Mouse (Mus musculus) B cell, adult 62 days (primary cell): Measurements from ENCODE around the gene Pgf. TPM values are rescaled to one million over a fixed set of nuclear protein-coding genes. Genes with fewer than 3 reads are reported as not detected.

Source experiments
- total RNA-seq: library from RNA; stranded (reverse); gene quantifications from 4 replicates; pipeline ENCODE4 v1.2.4, GENCODE M21; 2023

The Pgf gene
- total RNA-seq, result 0.34 to 1.6 TPM in 2 of 4 replicates, not detected in the others

GRCm38 (mm10) chr12:85177740-85178239, at the start of gene Pgf:
Gene Pgf (minus strand): TSS chr12:85177790.

GRCm38 (mm10) chr12:85219236-85219904, 41.8 kb upstream of the Pgf start, which contains the start of gene Eif2b2:
Gene Eif2b2 (plus strand): TSS chr12:85219481.

GRCm38 (mm10) chr12:85151002-85151774, 26.4 kb downstream of the Pgf start, which contains the start of gene Rps6kl1:
Gene Rps6kl1 (minus strand): TSS chr12:85151264.

Other genes starting within 250 kb of the Pgf start
- 83.7 to 98.8 TPM (median 94.4 TPM) in 4 replicates for gene Fcf1, start 206.9 kb downstream of the Pgf start, total RNA-seq
- 48.2 to 57.0 TPM (median 52.9 TPM) in 4 replicates for gene Arel1, start 206.9 kb downstream of the Pgf start, total RNA-seq
- gene Ylpm1, start 181.5 kb downstream of the Pgf start, total RNA-seq, result 88.3 to 93.3 TPM (median 91.2 TPM) in 4 replicates
- 3.0 to 6.4 TPM (median 4.7 TPM) in 4 replicates for gene Prox2, start 67.0 kb downstream of the Pgf start, total RNA-seq
- gene Dlst, start 67.0 kb downstream of the Pgf start, total RNA-seq, result 229 to 251 TPM (median 243 TPM) in 4 replicates
- gene Rps6kl1, start 26.5 kb downstream of the Pgf start, total RNA-seq, result 1.4 to 2.8 TPM (median 1.8 TPM) in 4 replicates
- 90.5 to 126 TPM (median 107 TPM) in 4 replicates for gene Eif2b2, start 41.7 kb upstream of the Pgf start, total RNA-seq
- gene Mlh3, start 92.8 kb upstream of the Pgf start, total RNA-seq, result 15.7 to 16.5 TPM (median 16.1 TPM) in 4 replicates
- 16.5 to 20.9 TPM (median 19.6 TPM) in 4 replicates for gene Acyp1, start 110.6 kb upstream of the Pgf start, total RNA-seq
- 0.16 to 0.20 TPM in 2 of 4 replicates, not detected in the others for gene Zc2hc1c, start 110.8 kb upstream of the Pgf start, total RNA-seq
- gene Nek9, start 161.6 kb upstream of the Pgf start, total RNA-seq, result 64.5 to 67.5 TPM (median 65.8 TPM) in 4 replicates
- gene Tmed10, start 197.1 kb upstream of the Pgf start, total RNA-seq, result 157 to 164 TPM (median 158 TPM) in 4 replicates